27 mouse cellular contexts compared by ENCODE assay signal in the genomic region with DNA sequence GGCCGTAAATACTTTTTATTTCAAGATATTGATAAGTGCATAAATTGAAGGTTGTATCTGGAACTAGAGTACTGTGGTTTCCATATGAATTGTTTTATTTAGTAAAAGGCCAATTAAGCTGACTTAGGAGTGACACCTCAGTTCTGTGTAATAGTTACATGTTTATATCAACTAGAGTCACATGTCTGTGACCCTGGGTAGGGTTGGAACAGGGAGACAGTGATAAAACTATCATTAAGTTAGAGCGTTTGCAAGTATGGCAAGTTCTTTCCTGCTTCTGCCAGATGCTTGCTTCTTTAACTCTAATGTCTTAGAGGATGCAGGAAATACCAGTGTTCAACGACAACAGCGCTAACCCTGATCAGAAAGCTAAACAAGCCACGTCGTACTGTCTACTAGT. TPM values are rescaled to one million over a fixed set of nuclear protein-coding genes. Genes with fewer than 3 reads are reported as not detected.
DNase-seq lines count a peak whose midpoint lies in the region; ATAC-seq lines count a peak whose summit lies in the region.
"Had no signal": no experiment of that assay in that cellular context is flagged by ENCODE, and none has a peak within 500 bp of the region (broad histone marks: within the 10 kb centered on the region; RNA-seq: fewer than 3 reads in every experiment).

No protein-coding gene starts in this region.

- WGBS in liver, embryonic 11.5 days = 61% methylated on average over 6 of the region's 6 CpGs
- 45% methylated on average over 6 of the region's 6 CpGs for WGBS in liver, embryonic 16.5 days (ENCODE audit: insufficient replicate concordance)
- 86% methylated on average over 6 of the region's 6 CpGs for WGBS in kidney, embryonic 14.5 days

- H3K36me3 ChIP-seq in liver, embryonic 11.5 days (ENCODE audit: control insufficient read depth, insufficient read depth, low read length) = no peaks in the 10 kb centered on the region
- peaks cover 3% of the 10 kb centered on the region; the same call in 1 of the 2 replicates for H3K36me3 ChIP-seq in liver, embryonic 16.5 days (ENCODE audit: control insufficient read depth, insufficient read depth)
- H3K36me3 ChIP-seq in kidney, embryonic 14.5 days (ENCODE audit: control insufficient read depth, insufficient read depth, low read length) = peaks cover 27% of the 10 kb centered on the region
- H3K36me3 ChIP-seq: midbrain, embryonic 15.5 days had no signal

- H3K9me3 ChIP-seq in liver, embryonic 11.5 days (ENCODE audit: control insufficient read depth, low read length) = no peaks in the 10 kb centered on the region
- no peaks in the 10 kb centered on the region for H3K9me3 ChIP-seq in liver, embryonic 16.5 days (replicated peaks; ENCODE audit: control insufficient read depth, low read length)
- no peaks in the 10 kb centered on the region for H3K9me3 ChIP-seq in kidney, embryonic 14.5 days (ENCODE audit: control insufficient read depth, low read length)
- H3K9me3 ChIP-seq: embryonic facial prominence, embryonic 13.5 days; forebrain, embryonic 13.5 days; heart, embryonic 10.5 days; heart, embryonic 15.5 days; lung, embryonic 15.5 days; megakaryocyte, embryonic 14.5 days; midbrain, embryonic 15.5 days had no signal

- no peaks in the 10 kb centered on the region for H3K27me3 ChIP-seq in liver, embryonic 11.5 days (replicated peaks; ENCODE audit: control insufficient read depth, insufficient read depth, low read length)
- H3K27me3 ChIP-seq in liver, embryonic 16.5 days (ENCODE audit: control insufficient read depth, insufficient read depth, low read depth, low read length) = no peaks in the 10 kb centered on the region
- H3K27me3 ChIP-seq in kidney, embryonic 14.5 days (ENCODE audit: control insufficient read depth, insufficient read depth, low read length) = no peaks in the 10 kb centered on the region
- H3K27me3 ChIP-seq: CH12.LX; embryonic facial prominence, embryonic 13.5 days; forebrain, embryonic 13.5 days; heart, embryonic 15.5 days; lung, embryonic 15.5 days; megakaryocyte, embryonic 14.5 days; midbrain, embryonic 15.5 days had no signal

- 0 out of 2 replicates have a peak overlapping the region, but pooled peaks have one; percentile 7 for H3K4me2 ChIP-seq in liver, embryonic 11.5 days
- peak overlapping the region; percentile 43 for H3K4me2 ChIP-seq in liver, embryonic 16.5 days (ENCODE audit: low read depth, low read length)
- H3K4me2 ChIP-seq in kidney, embryonic 14.5 days (replicated peaks; ENCODE audit: low read depth, low read length) = no peak overlapping the region
- H3K4me2 ChIP-seq: embryonic facial prominence, embryonic 13.5 days; forebrain, embryonic 13.5 days; heart, embryonic 15.5 days; lung, embryonic 15.5 days; midbrain, embryonic 15.5 days had no signal

- peak overlapping the region; percentile 62 for H3K27ac ChIP-seq in liver, embryonic 11.5 days (ENCODE audit: low read depth, low read length)
- H3K27ac ChIP-seq in liver, embryonic 16.5 days (ENCODE audit: low read length) = peak overlapping the region; percentile 50; the same call in 1 of the 2 replicates
- H3K27ac ChIP-seq in kidney, embryonic 14.5 days (ENCODE audit: low read depth, low read length) = no peak overlapping the region
- H3K27ac ChIP-seq: embryonic facial prominence, embryonic 13.5 days; forebrain, embryonic 13.5 days; heart, embryonic 10.5 days; heart, embryonic 15.5 days; layer of hippocampus, adult 2 months; lung, embryonic 15.5 days; midbrain, embryonic 15.5 days; stomach, postnatal 0 days had no signal

- no peak overlapping the region for H3K4me3 ChIP-seq in liver, embryonic 11.5 days (ENCODE audit: low read depth, low read length)
- H3K4me3 ChIP-seq in liver, embryonic 16.5 days (ENCODE audit: low read depth, low read length) = no peak overlapping the region
- H3K4me3 ChIP-seq in kidney, embryonic 14.5 days (ENCODE audit: low read length) = no peak overlapping the region
- H3K4me3 ChIP-seq: embryonic facial prominence, embryonic 13.5 days; forebrain, embryonic 13.5 days; heart, embryonic 10.5 days; heart, embryonic 15.5 days; layer of hippocampus, adult 2 months; lung, embryonic 15.5 days; megakaryocyte, embryonic 14.5 days; midbrain, embryonic 15.5 days had no signal

- H3K4me1 ChIP-seq in liver, embryonic 11.5 days (replicated peaks; ENCODE audit: control insufficient read depth, insufficient read depth, low read length) = peaks cover 7% of the 10 kb centered on the region
- peaks cover 8% of the 10 kb centered on the region for H3K4me1 ChIP-seq in liver, embryonic 16.5 days (ENCODE audit: control insufficient read depth, low read depth, low read length)
- no peaks in the 10 kb centered on the region for H3K4me1 ChIP-seq in kidney, embryonic 14.5 days (ENCODE audit: control insufficient read depth, insufficient read depth, low read length)
- H3K4me1 ChIP-seq: embryonic facial prominence, embryonic 13.5 days; forebrain, embryonic 13.5 days; heart, embryonic 10.5 days; lung, embryonic 15.5 days; midbrain, embryonic 15.5 days had no signal

- DNase-seq in liver, embryonic 11.5 days (ENCODE audit: low spot score) = no peak
- no peak for DNase-seq in lung, adult 18-20 months
- DNase-seq in B cell, adult 2 months = no peak
- DNase-seq: adrenal gland, adult 8-10 months; cerebellum, adult 11-12 months; cerebellum, adult 9-11 months; gastrocnemius, postnatal 14 days; kidney, adult 18-20 months; kidney, postnatal 36 days; left cerebral cortex, postnatal 4 days; right cerebral cortex, adult 18-20 months; right cerebral cortex, postnatal 4 days had no signal

- H3K9ac ChIP-seq in liver, embryonic 11.5 days (ENCODE audit: low read depth, low read length) = no peak overlapping the region
- no peak overlapping the region for H3K9ac ChIP-seq in liver, embryonic 16.5 days (ENCODE audit: low read depth, low read length)
- H3K9ac ChIP-seq in kidney, embryonic 14.5 days (ENCODE audit: low read depth, low read length) = no peak overlapping the region
- H3K9ac ChIP-seq: embryonic facial prominence, embryonic 13.5 days; forebrain, embryonic 13.5 days; heart, embryonic 15.5 days; lung, embryonic 15.5 days; midbrain, embryonic 15.5 days had no signal

- ATAC-seq in erythroblast, adult 5-6 weeks (replicated peaks; ENCODE audit: low FRiP score, poor library complexity, severe bottlenecking) = peak; percentile 93
- ATAC-seq in liver, embryonic 11.5 days (replicated peaks; ENCODE audit: low FRiP score) = peak; percentile 84
- ATAC-seq in liver, embryonic 16.5 days (ENCODE audit: low read depth) = peak; percentile 86
- no peak for ATAC-seq in kidney, embryonic 14.5 days (ENCODE audit: low FRiP score, low TSS enrichment)
- ATAC-seq: activated CD4-positive, CD25-positive, alpha-beta regulatory T cell, adult 4 months; forebrain, embryonic 13.5 days; hindbrain, embryonic 16.5 days; midbrain, embryonic 15.5 days had no signal

RNA-seq across cellular contexts. Expression of gene Gxylt1, which starts 9.3 kb away (rescaled TPM):
- total RNA-seq in erythroblast, adult 5-6 weeks (2015; ENCODE audit: low replicate concordance) = 6.9 and 9.2 TPM in 2 replicates
- total RNA-seq in erythroblast, adult 5-6 weeks (2017; ENCODE audit: low replicate concordance) = 8.4 and 11.0 TPM in 2 replicates
- polyA plus RNA-seq in liver, embryonic 11.5 days (2014; fragmentation: Nextera tagmentation; extraction: Ambion mirVana) = 10.4 and 10.7 TPM in 2 replicates
- polyA plus RNA-seq in liver, embryonic 16.5 days (2015; fragmentation: Nextera tagmentation; extraction: Ambion mirVana) = 2.8 and 2.9 TPM in 2 replicates
- polyA plus RNA-seq in kidney, embryonic 14.5 days (2014; fragmentation: Nextera tagmentation; extraction: Ambion mirVana) = 12.7 and 21.6 TPM in 2 replicates

RNA-seq across cellular contexts. Expression of gene Yaf2, which starts 52.4 kb away (rescaled TPM):
- 22.2 and 27.3 TPM in 2 replicates for total RNA-seq in erythroblast, adult 5-6 weeks (2015; ENCODE audit: low replicate concordance)
- total RNA-seq in erythroblast, adult 5-6 weeks (2017; ENCODE audit: low replicate concordance) = 7.4 and 11.7 TPM in 2 replicates
- polyA plus RNA-seq in liver, embryonic 11.5 days (2014; fragmentation: Nextera tagmentation; extraction: Ambion mirVana) = 75.1 and 78.7 TPM in 2 replicates
- 11.9 and 12.9 TPM in 2 replicates for polyA plus RNA-seq in liver, embryonic 16.5 days (2015; fragmentation: Nextera tagmentation; extraction: Ambion mirVana)
- polyA plus RNA-seq in kidney, embryonic 14.5 days (2014; fragmentation: Nextera tagmentation; extraction: Ambion mirVana) = 114 and 116 TPM in 2 replicates
